Mouse (Mus musculus): ENCODE results near the gene Slc9b2.
A peak's percentile ranks its signal among the peaks of the same experiment; 100 is the strongest.

The Slc9b2 gene

DNA sequence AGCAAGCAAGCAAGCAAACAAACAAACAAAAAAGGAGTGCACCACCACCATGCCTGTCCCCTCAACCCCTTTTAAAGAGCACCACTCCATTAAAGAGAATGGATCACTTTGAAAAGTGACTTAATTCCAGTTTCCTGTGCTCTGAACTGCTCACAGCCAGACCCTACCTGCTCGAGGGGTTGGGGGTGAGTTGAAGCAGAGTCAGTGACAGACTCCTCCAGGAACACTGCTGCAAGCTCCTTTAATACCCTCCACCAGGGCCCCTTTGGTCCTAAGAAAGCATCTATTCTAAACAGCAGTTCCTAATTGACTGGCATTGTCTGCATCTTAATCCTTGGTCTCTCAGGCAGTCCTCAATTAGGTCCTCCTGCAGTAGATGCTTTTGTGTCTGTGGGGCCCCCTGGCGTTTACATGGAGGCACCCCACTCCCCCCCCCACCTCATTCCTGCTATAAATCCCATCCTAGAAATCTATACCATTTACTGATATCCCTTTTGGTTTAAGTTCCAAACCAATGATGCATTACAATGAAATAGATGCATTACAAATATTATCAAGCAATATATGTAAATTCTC, 5.5 kb downstream of the Slc9b2 start:
- no peak for DNase-seq (ENCODE audit: extremely low spot score, low read depth, low spot score)

DNA sequence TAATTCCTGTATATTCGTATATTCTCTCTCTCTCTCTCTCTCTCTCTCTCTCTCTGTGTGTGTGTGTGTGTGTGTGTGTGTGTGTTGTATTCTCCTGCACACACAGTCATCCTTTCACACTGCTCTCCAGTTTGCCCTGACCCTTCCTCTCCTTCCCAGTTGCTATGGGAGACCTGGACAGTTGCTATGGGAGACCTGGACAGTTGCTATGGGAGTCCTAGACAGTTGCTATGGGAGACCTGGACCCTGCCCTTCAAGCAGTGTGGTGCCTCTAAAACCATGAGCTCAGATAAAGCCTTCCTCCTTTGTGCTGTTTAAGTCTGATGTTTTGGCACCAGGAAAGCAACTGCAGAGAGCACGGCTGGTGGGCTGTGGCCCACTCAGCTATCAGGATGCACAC, 6.2 kb downstream of the Slc9b2 start:
- DNase-seq (ENCODE audit: extremely low spot score, low read depth, low spot score): no peak

DNA sequence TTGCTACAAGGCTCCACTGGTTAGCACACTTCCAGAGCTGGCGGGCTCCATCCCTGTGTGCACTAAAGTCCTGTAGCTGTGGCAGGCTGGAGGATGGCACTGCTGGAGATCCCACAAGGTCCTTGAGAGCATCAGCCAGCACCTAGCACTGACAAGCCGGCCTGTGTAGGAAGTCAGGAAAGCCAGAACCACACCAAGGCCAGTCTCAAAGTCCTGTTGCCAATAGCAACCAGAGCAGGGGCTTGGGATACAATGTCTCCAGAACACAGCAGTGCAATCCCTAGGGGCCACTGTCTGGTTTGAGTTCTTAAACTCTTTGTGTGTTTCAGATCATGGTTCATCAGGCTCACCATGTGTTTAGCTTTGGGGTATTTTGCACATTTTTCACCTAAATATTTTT, 7.3 kb downstream of the Slc9b2 start:
- DNase-seq (ENCODE audit: extremely low spot score, low read depth, low spot score): no peak

DNA sequence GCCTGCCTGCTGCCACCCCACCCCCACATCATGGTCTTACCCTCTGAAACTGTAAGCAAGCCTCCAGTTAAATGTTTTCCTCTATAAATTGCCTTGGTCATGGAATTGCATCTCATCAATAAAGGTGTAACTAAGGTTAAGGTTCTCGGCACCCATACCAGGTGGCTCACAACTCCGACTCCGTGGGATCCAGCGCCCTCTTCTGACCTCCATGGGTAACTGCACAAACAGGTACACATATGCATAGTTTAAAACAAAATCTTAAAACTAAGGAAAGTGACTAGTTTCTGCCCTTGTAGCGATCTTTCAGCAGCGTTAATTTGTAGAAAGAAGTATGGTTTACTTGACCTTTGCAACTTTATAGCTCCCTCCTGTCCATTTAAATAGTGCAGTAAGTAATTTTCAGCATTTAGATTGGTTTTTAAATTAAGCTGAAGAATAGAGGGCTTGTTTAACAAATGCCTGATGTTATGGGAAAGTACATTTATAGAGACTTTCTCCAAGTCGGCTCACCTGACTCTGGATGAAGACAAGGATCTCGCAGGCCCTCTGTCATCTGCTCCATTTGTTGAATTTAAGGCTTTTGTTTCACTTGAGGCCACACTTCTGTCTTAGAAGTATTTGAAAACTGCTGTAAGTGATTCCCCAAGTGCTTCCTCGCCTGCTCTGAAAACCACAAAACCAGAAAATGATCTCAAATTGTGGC, 8.4 kb downstream of the Slc9b2 start:
- DNase-seq (ENCODE audit: extremely low spot score, low read depth, low spot score): no peak

DNA sequence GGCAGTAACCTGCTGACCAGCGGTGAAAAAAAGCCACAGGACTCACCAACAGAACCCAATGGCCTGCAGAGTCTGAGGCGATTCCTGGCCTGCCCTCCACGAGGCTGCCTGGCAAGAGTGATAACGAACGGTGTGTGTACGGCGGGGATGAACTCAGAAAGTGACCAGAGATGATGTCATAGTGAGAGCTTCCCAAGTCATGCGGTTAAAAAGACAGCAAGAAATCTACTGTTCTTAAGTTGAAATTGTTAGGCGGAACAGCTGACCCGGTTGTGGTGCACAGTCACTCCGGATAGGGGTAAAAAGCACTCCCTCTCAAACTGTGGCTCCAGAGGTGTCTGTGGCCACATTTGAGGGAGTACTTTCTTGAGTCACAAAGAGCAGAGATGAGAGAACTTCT, 10.8 kb downstream of the Slc9b2 start:
- DNase-seq (ENCODE audit: extremely low spot score, low read depth, low spot score): no peak

DNA sequence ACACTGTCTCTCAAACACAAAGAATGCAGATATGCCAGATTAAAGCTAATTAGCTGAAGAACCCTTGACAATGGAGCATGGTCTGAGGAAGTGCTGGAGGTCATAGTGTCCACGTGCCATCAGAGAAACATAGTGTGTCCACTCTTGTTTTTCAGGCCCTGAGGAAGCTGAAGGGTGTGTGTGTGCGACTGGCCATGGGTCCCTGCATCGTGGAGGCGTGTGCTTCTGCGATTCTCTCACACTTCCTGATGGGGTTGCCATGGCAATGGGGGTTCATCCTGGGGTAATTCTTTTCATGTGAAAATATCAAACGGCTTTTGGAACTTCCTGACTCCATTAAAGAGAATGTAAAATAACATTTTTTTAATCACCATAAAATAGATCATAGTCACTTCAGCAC, 16.9 kb downstream of the Slc9b2 start:
- DNase-seq (ENCODE audit: extremely low spot score, low read depth, low spot score): no peak

DNA sequence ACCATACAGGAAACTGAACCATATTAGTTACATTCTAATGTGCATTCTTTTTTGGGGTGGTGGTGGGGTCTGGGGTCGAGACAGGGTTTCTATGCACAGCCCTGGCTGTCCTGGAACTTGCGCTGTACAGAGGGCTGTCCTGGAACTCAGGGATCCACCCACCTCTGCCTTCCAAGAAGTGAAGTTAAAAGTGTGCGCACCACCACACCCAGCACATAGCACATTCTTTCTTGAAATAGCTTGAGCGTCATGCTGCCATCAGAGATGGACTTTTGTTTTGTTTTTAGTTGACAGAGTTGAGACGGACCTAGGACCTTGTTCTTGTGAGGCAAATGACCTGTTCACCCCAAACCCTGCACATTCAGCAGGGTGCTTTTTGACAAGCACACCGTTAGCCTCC, 19.7 kb downstream of the Slc9b2 start:
- DNase-seq (ENCODE audit: extremely low spot score, low read depth, low spot score): no peak

DNA sequence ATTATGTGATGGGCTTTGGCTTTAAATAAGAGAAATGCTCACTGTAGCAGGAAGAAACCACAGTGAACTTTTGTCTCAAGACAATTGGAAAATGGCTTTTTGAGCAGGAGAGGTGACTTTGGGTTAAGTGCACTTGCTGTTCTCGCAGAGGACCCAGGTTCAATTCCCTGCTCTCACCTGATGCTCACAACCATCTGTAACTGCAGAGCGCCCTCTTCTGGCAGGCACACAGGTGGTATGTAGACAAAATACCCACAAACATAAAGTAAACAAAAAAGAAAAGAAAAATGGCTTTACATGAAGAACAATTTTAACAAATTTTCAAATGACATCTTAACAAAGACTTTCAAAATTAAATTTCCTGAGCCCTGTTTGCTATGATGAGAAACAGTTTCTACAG, 20.1 kb downstream of the Slc9b2 start:
- DNase-seq (ENCODE audit: extremely low spot score, low read depth, low spot score): no peak

DNA sequence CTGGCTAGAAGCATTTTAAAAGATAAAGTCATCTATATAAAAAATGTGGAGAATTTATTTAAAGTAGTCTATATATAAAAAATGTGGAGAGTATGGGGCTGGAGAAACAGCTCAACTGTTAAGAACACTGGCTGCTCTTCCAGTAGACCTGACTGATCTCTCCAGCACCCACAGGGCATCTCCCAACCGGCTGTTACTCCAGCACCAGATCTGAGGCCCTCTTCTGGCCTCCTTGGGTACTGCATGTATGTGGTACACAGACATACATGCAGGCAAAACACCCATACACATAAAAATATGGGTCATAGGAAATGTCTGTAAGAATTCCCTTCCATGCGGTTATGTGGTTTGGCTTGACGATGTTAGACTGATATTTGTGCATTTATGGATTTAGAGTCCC, 21.1 kb downstream of the Slc9b2 start:
- peak; percentile 28 for DNase-seq (ENCODE audit: extremely low spot score, low read depth, low spot score)

DNA sequence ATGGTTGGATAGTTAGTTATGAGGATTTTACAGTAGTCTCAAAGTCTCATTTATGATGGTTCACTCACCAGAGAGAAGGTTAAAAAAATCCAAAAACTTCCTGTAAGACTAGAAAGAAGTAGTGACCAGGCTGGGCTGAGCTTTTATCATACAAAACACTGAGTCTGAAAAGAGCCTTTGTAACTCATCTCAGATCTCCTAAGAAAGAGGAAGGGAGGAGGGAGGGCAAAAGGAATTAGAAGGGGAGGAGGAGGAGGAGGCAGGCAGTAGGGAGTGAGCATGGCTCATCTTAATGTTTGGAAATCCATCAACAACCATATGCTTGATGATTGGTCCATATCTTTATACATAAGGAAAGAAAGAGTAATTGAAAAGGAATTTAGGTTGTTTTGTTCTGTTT, 25.2 kb downstream of the Slc9b2 start:
- DNase-seq (ENCODE audit: extremely low spot score, low read depth, low spot score): no peak

DNA sequence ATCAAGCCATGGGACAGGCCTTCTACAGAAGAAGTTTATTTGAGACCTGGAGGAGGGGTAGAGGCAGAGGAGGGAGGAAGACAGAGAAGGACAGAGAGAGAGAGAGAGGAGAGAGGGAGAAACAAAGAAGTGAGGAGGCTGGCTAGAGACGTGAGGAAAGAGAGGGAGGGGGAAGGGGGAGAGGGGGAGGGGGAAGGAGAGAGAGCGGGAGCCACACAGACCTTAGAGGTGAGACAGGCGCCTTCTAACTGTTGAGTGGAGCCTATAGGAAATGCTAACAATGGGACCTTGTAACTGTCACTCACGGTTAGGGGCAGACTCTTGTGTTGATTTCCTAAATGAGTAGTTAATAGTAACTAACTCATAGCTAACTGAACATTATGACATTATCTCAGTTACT, 26.3 kb downstream of the Slc9b2 start:
- no peak for DNase-seq (ENCODE audit: extremely low spot score, low read depth, low spot score)

DNA sequence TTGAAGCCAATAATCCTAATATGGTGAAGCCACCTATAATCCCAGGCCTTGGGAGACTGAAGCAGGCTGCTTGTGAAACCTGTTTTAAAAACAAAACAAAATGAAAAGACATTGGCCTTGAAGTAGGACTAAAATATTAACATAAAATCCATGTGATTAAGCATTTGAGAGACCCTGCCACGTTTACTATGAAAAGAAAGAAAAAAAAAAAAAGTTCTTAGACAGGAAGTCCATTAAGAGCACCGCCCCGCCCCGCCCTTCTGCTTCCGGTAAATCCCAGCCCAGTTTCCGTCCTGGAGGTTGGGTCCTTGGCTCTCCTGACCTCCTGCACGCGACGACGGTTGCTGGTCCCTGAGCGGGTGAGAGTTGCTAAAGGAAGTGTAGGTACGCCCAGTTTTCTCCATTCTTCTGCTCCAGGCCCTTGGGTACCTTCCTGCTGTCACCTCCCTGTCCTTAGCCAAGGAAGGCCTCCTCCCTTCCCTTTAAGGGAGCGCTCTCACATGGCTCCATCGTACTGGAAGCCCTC, 40.3 kb downstream of the Slc9b2 start, which contains the start of gene Slc9b1:
Gene Slc9b1 (plus strand): TSS at position 291 of the 526 bp plus-strand sequence.
- no peak for DNase-seq (ENCODE audit: extremely low spot score, low read depth, low spot score)

DNA sequence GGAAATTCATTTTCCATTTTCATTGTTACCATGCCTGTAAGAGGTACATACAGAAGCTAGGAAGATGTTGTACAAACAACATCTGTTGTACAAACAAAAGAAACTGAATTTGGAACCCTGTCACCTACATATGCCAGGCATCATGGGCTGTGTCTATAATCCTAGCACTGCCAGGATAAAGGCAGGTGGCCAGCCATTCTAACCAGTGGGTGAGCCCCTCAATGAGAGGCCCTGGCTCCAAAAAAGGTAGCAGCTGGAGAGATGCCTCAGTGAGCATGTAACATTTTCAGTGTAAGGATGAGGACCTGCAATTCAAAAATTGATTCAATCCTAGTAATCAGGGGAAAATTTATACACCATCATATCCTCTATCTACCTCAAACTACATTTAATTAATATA, 41.5 kb downstream of the Slc9b2 start:
- DNase-seq (ENCODE audit: extremely low spot score, low read depth, low spot score): no peak

DNA sequence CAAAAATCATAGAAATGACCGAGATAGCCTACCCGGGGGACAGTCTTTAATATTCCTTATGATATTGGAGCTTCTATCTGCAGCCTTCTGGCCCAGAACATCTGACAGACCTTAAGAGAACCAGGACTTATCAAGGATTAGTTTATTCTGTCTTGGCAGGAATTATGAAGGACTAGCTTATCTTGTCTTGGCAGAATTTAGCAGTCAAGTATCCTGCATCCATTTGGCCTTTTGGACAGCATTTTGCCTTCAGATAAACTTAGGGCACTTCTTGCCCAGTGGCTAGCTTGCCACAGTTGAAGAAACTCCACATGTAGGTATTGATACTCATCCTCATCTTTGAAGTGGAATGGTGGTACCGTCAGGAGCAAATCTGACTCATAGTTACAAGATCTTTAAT, 44.4 kb downstream of the Slc9b2 start:
- DNase-seq (ENCODE audit: extremely low spot score, low read depth, low spot score): no peak

DNA sequence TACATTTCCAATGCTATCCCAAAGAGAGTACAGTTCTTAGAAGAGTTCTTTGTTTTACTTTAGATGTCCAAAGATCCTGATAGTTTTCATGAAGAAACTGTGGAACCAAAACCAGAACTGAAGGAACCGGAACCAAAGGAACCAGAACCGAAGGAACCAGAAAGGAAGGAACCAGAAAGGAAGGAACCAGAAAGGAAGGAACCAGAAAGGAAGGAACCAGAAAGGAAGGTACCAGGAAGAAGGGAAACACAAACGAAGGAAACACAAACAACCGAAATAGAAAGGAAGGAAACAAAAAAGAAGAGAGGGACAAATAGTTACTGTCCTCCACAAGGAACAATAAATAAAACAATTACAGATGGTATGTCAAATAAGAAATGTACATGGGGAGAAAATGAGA, 49.9 kb downstream of the Slc9b2 start:
- DNase-seq (ENCODE audit: extremely low spot score, low read depth, low spot score): no peak

DNA sequence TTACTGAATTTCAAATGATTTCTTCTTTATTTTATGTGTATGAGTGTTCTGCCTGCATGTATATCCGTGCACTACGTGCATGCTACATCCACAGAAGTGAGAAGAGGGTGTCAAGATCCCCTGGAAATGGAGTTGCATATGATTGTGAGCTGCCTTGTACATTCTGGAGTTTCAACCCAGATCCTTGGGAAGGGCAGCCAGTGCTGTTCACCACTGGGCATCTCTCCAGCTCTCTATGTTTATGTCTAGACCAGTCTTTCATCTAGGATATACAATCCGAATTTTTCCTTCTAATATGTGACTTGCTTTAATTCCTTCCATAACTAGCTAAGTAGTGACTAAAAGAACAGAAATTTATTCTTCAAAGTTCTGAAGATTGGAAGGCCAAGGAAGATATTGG, 68.3 kb downstream of the Slc9b2 start:
- DNase-seq (ENCODE audit: extremely low spot score, low read depth, low spot score): no peak

DNA sequence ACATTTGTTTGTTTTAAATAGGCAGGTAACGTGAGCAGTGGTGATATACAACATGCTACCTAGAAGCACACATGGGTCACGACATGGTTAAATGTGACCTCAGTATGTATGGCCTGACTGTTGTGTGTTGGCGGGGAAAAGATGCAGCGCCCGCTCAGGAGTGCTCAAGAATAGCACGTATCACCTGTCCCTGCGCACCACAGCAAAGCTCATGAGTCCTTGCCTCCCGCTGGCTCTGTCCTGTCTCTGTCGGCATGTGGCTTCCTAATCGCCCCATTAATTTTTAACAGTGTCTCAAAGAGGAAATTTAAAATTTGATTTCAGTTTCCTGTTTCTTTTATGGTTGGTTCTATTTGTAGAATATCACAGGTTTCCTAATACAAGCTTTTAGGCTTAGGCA, 69.9 kb downstream of the Slc9b2 start:
- DNase-seq (ENCODE audit: extremely low spot score, low read depth, low spot score): no peak

DNA sequence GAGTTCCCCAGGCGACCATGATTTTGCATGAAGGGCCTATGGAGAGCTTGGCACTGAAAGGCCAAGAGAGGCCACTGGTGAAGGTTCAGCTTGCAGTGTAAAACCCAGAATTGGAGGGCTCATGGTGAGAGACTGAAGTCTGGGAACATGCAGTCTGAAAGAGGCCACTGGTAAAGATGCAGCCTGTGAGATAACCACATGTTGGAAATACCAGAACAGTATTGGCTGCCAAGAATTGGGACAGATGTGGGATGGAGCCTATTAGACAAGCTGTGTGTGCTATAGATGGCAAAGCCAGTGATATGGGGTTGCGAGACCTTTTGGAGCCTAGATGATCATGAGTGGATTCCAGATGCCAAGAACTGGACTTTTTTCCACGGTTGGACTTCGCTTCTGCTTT, 72.4 kb downstream of the Slc9b2 start:
- DNase-seq (ENCODE audit: extremely low spot score, low read depth, low spot score): no peak

DNA sequence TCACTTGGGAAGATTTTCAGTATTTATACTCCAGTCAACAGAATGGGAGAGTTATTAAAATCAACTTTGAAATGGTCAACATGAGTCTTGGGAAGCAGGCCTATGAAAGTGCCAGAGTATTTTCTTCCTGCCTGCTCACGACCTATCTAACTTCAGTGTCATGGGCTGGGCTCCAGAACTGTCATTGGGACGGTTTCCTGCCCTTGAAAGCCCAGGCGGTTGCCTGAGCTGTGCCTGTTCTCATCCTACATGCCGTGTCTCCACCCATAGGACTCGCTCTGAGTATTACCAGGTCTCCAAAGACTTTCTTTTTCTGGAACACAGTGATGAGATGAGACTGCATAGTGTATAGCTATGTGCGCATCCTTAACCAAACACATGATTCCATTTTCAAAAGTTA, 85.7 kb downstream of the Slc9b2 start:
- no peak for DNase-seq (ENCODE audit: extremely low spot score, low read depth, low spot score)
